Mouse (Mus musculus): ENCODE data around the gene Slc43a2. TPM values are rescaled to one million over a fixed set of nuclear protein-coding genes. Genes with fewer than 3 reads are reported as not detected.

The Slc43a2 gene
- polyA plus RNA-seq, 1 experiment from 2014 or later = 17.3 TPM

- H3K27me3 ChIP-seq = no peaks in the 10 kb centered on the region
- peak overlapping the region; percentile 74 for H3K4me3 ChIP-seq (replicated peaks)
- peaks cover 39% of the 10 kb centered on the region for H3K4me1 ChIP-seq (replicated peaks)
- 14% methylated on average over 38 of the region's 38 CpGs for WGBS
- H3K4me2 ChIP-seq (replicated peaks) = peak overlapping the region; percentile 96
- H3K9ac ChIP-seq (replicated peaks) = peak overlapping the region; percentile 88
- ATAC-seq = peak; percentile 41
- peak overlapping the region; percentile 98 for H3K27ac ChIP-seq
- H3K9me3 ChIP-seq = no peaks in the 10 kb centered on the region
- no peaks in the 10 kb centered on the region for H3K36me3 ChIP-seq
These were observed 1.1 kb downstream of the Slc43a2 start for GRCm38 (mm10) chr11:75532340-75533277.

GRCm38 (mm10) chr11:75533314-75534015, 2.0 kb downstream of the Slc43a2 start:
- 81% methylated on average over 6 of the region's 6 CpGs for WGBS
- no peaks in the 10 kb centered on the region for H3K9me3 ChIP-seq
- H3K9ac ChIP-seq (replicated peaks) = peak overlapping the region; percentile 88
- peaks cover 48% of the 10 kb centered on the region for H3K4me1 ChIP-seq (replicated peaks)
- H3K36me3 ChIP-seq = no peaks in the 10 kb centered on the region
- peak overlapping the region; percentile 96 for H3K4me2 ChIP-seq (replicated peaks)
- H3K27me3 ChIP-seq = no peaks in the 10 kb centered on the region
- no peak for ATAC-seq
- peak overlapping the region; percentile 74 for H3K4me3 ChIP-seq (replicated peaks)
- no peak overlapping the region for H3K27ac ChIP-seq

- peaks cover 49% of the 10 kb centered on the region for H3K4me1 ChIP-seq (replicated peaks)
- H3K36me3 ChIP-seq = no peaks in the 10 kb centered on the region
- H3K9me3 ChIP-seq = no peaks in the 10 kb centered on the region
- no peaks in the 10 kb centered on the region for H3K27me3 ChIP-seq
- WGBS = 48% methylated on average over 4 of the region's 4 CpGs
- peak overlapping the region; percentile 29; the same call in 1 of the 2 replicates for H3K9ac ChIP-seq (replicated peaks)
- no peak for ATAC-seq
- H3K27ac ChIP-seq = no peak overlapping the region
- peak overlapping the region; percentile 74; the same call in 1 of the 2 replicates for H3K4me3 ChIP-seq (replicated peaks)
- peak overlapping the region; percentile 96 for H3K4me2 ChIP-seq (replicated peaks)
These were observed 3.0 kb downstream of the Slc43a2 start for GRCm38 (mm10) chr11:75534286-75535033.

GRCm38 (mm10) chr11:75535106-75535795, 3.8 kb downstream of the Slc43a2 start:
- WGBS = 67% methylated on average over 13 of the region's 13 CpGs
- peak overlapping the region; percentile 29; the same call in 1 of the 2 replicates for H3K9ac ChIP-seq (replicated peaks)
- H3K27me3 ChIP-seq = no peaks in the 10 kb centered on the region
- H3K4me2 ChIP-seq (replicated peaks) = peak overlapping the region; percentile 41
- H3K4me1 ChIP-seq (replicated peaks) = peaks cover 49% of the 10 kb centered on the region
- H3K9me3 ChIP-seq = no peaks in the 10 kb centered on the region
- no peaks in the 10 kb centered on the region for H3K36me3 ChIP-seq
- H3K27ac ChIP-seq = no peak overlapping the region
- no peak for ATAC-seq
- H3K4me3 ChIP-seq (replicated peaks) = 0 out of 2 replicates have a peak overlapping the region, but pooled peaks have one; percentile 5

- H3K4me2 ChIP-seq (replicated peaks) = no peak overlapping the region
- no peak for ATAC-seq
- H3K27ac ChIP-seq = no peak overlapping the region
- no peak overlapping the region for H3K9ac ChIP-seq (replicated peaks)
- no peaks in the 10 kb centered on the region for H3K27me3 ChIP-seq
- peaks cover 4% of the 10 kb centered on the region; the same call in 1 of the 2 replicates for H3K36me3 ChIP-seq
- WGBS = 88% methylated on average over 12 of the region's 12 CpGs
- no peaks in the 10 kb centered on the region for H3K9me3 ChIP-seq
- peaks cover 55% of the 10 kb centered on the region for H3K4me1 ChIP-seq (replicated peaks)
- no peak overlapping the region for H3K4me3 ChIP-seq (replicated peaks)
These were observed 4.9 kb downstream of the Slc43a2 start for GRCm38 (mm10) chr11:75536255-75537024.

GRCm38 (mm10) chr11:75537025-75537414, 5.5 kb downstream of the Slc43a2 start:
- ATAC-seq = no peak
- H3K4me1 ChIP-seq (replicated peaks) = peaks cover 55% of the 10 kb centered on the region
- no peaks in the 10 kb centered on the region for H3K9me3 ChIP-seq
- H3K36me3 ChIP-seq = peaks cover 4% of the 10 kb centered on the region; the same call in 1 of the 2 replicates
- no peak overlapping the region for H3K4me2 ChIP-seq (replicated peaks)
- no peak overlapping the region for H3K27ac ChIP-seq
- no peak overlapping the region for H3K9ac ChIP-seq (replicated peaks)
- no peaks in the 10 kb centered on the region for H3K27me3 ChIP-seq
- 90% methylated on average over 8 of the region's 8 CpGs for WGBS
- no peak overlapping the region for H3K4me3 ChIP-seq (replicated peaks)

GRCm38 (mm10) chr11:75537491-75538183, 6.1 kb downstream of the Slc43a2 start:
- peak overlapping the region; percentile 49 for H3K9ac ChIP-seq (replicated peaks)
- peak; percentile 31; the same call in 1 of the 2 replicates for ATAC-seq
- WGBS = 47% methylated on average over 11 of the region's 11 CpGs
- H3K36me3 ChIP-seq = peaks cover 4% of the 10 kb centered on the region; the same call in 1 of the 2 replicates
- H3K27ac ChIP-seq = 0 out of 2 replicates have a peak overlapping the region, but pooled peaks have one; percentile 33
- H3K4me2 ChIP-seq (replicated peaks) = no peak overlapping the region
- H3K4me3 ChIP-seq (replicated peaks) = no peak overlapping the region
- no peaks in the 10 kb centered on the region for H3K27me3 ChIP-seq
- H3K4me1 ChIP-seq (replicated peaks) = peaks cover 50% of the 10 kb centered on the region
- no peaks in the 10 kb centered on the region for H3K9me3 ChIP-seq

- H3K27me3 ChIP-seq = no peaks in the 10 kb centered on the region
- WGBS = 71% methylated on average over 9 of the region's 9 CpGs
- H3K27ac ChIP-seq = 0 out of 2 replicates have a peak overlapping the region, but pooled peaks have one; percentile 33
- no peak overlapping the region for H3K4me2 ChIP-seq (replicated peaks)
- peak overlapping the region; percentile 49 for H3K9ac ChIP-seq (replicated peaks)
- no peaks in the 10 kb centered on the region for H3K9me3 ChIP-seq
- H3K4me1 ChIP-seq (replicated peaks) = peaks cover 42% of the 10 kb centered on the region
- H3K4me3 ChIP-seq (replicated peaks) = no peak overlapping the region
- no peak for ATAC-seq
- peaks cover 8% of the 10 kb centered on the region; the same call in 1 of the 2 replicates for H3K36me3 ChIP-seq
These were observed 6.9 kb downstream of the Slc43a2 start for GRCm38 (mm10) chr11:75538184-75538969.

GRCm38 (mm10) chr11:75538970-75539299, 7.4 kb downstream of the Slc43a2 start:
- Histone ChIP-seq H3K36me3 (peaks cover 8% of the 10 kb centered on the region; the same call in 1 of the 2 replicates), H3K27ac (no peak overlapping the region), H3K9ac (replicated peaks) (no peak overlapping the region), H3K27me3 (no peaks in the 10 kb centered on the region), H3K4me2 (replicated peaks) (no peak overlapping the region), H3K4me3 (replicated peaks) (no peak overlapping the region), H3K4me1 (replicated peaks) (peaks cover 37% of the 10 kb centered on the region), H3K9me3 (no peaks in the 10 kb centered on the region)
- ATAC-seq = no peak
- 87% methylated on average over 13 of the region's 13 CpGs for WGBS
